Mouse (Mus musculus): ENCODE data around the gene Pkdrej. TPM values are rescaled to one million over a fixed set of nuclear protein-coding genes. Genes with fewer than 3 reads are reported as not detected.

The Pkdrej gene
- polyA plus RNA-seq, 1 experiment, result 0.02 TPM

- peaks cover 10% of the 10 kb centered on the region; the same call in 1 of the 2 replicates for H3K4me1 ChIP-seq (ENCODE audit: control insufficient read depth, insufficient read depth, insufficient read length)
Measured at GRCm38 (mm10) chr15:85829470-85829869, 7.9 kb upstream of the Pkdrej start.

GRCm38 (mm10) chr15:85828071-85828470 lies 6.5 kb upstream of the Pkdrej start:
- Histone ChIP-seq H3K27ac (ENCODE audit: insufficient read depth, low read length) (no peak overlapping the region), H3K4me3 (ENCODE audit: extremely low read depth, insufficient read depth, insufficient read length) (no peak overlapping the region), H3K36me3 (ENCODE audit: control insufficient read depth, insufficient read depth, low read length) (no peaks in the 10 kb centered on the region), H3K4me1 (ENCODE audit: control insufficient read depth, insufficient read depth, insufficient read length) (peaks cover 10% of the 10 kb centered on the region; the same call in 1 of the 2 replicates), H3K27me3 (ENCODE audit: control insufficient read depth, insufficient read depth, low read length) (no peaks in the 10 kb centered on the region)
- DNase-seq (ENCODE audit: low read depth in 1 of 2, low spot score in 2 of 2), result no peak
- TF ChIP-seq POLR2A (IDR thresholded peaks at IDR 0.05; ENCODE audit: low read depth, low read length) (no peak), CTCF (IDR thresholded peaks at IDR 0.05; ENCODE audit: extremely low read depth, insufficient read depth, insufficient read length, insufficient replicate concordance) (no peak)
- 90% methylated on average over 4 of the region's 4 CpGs for WGBS

More at GRCm38 (mm10) chr15:85829470-85829869, 7.9 kb upstream of the Pkdrej start:
- WGBS, result 78% methylated on average over 5 of the region's 5 CpGs
- Histone ChIP-seq H3K27me3 (ENCODE audit: control insufficient read depth, insufficient read depth, low read length) (no peaks in the 10 kb centered on the region), H3K27ac (ENCODE audit: insufficient read depth, low read length) (no peak overlapping the region), H3K36me3 (ENCODE audit: control insufficient read depth, insufficient read depth, low read length) (no peaks in the 10 kb centered on the region), H3K4me3 (ENCODE audit: extremely low read depth, insufficient read depth, insufficient read length) (no peak overlapping the region)
- TF ChIP-seq POLR2A (IDR thresholded peaks at IDR 0.05; ENCODE audit: low read depth, low read length) (no peak), CTCF (IDR thresholded peaks at IDR 0.05; ENCODE audit: extremely low read depth, insufficient read depth, insufficient read length, insufficient replicate concordance) (no peak)
- no peak for DNase-seq (ENCODE audit: low read depth in 1 of 2, low spot score in 2 of 2)

GRCm38 (mm10) chr15:85826676-85827075 lies 5.1 kb upstream of the Pkdrej start:
- Histone ChIP-seq H3K27me3 (ENCODE audit: control insufficient read depth, insufficient read depth, low read length) (0 out of 2 replicates have a peak, but pooled peaks cover under 1% of the 10 kb centered on the region), H3K4me1 (ENCODE audit: control insufficient read depth, insufficient read depth, insufficient read length) (peaks cover 4% of the 10 kb centered on the region), H3K36me3 (ENCODE audit: control insufficient read depth, insufficient read depth, low read length) (no peaks in the 10 kb centered on the region), H3K4me3 (ENCODE audit: extremely low read depth, insufficient read depth, insufficient read length) (no peak overlapping the region), H3K27ac (ENCODE audit: insufficient read depth, low read length) (no peak overlapping the region)
- 68% methylated on average over 5 of the region's 5 CpGs for WGBS
- no peak for DNase-seq (ENCODE audit: low read depth in 1 of 2, low spot score in 2 of 2)
- TF ChIP-seq POLR2A (IDR thresholded peaks at IDR 0.05; ENCODE audit: low read depth, low read length) (no peak), CTCF (IDR thresholded peaks at IDR 0.05; ENCODE audit: extremely low read depth, insufficient read depth, insufficient read length, insufficient replicate concordance) (no peak)

- WGBS, result 41% methylated on average over 4 of the region's 4 CpGs
- no peak for DNase-seq (ENCODE audit: low read depth in 1 of 2, low spot score in 2 of 2)
- no peak overlapping the region for H3K27ac ChIP-seq (ENCODE audit: insufficient read depth, low read length)
- H3K27me3 ChIP-seq (ENCODE audit: control insufficient read depth, insufficient read depth, low read length), result peaks cover 7% of the 10 kb centered on the region
- no peak overlapping the region for H3K4me3 ChIP-seq (ENCODE audit: extremely low read depth, insufficient read depth, insufficient read length)
- peaks cover 5% of the 10 kb centered on the region; the same call in 1 of the 2 replicates for H3K4me1 ChIP-seq (ENCODE audit: control insufficient read depth, insufficient read depth, insufficient read length)
- TF ChIP-seq CTCF (IDR thresholded peaks at IDR 0.05; ENCODE audit: extremely low read depth, insufficient read depth, insufficient read length, insufficient replicate concordance) (no peak), POLR2A (IDR thresholded peaks at IDR 0.05; ENCODE audit: low read depth, low read length) (no peak)
- no peaks in the 10 kb centered on the region for H3K36me3 ChIP-seq (ENCODE audit: control insufficient read depth, insufficient read depth, low read length)
Measured at GRCm38 (mm10) chr15:85822011-85822359, 451 bp upstream of the Pkdrej start.

- H3K4me1 ChIP-seq (ENCODE audit: control insufficient read depth, insufficient read depth, insufficient read length), result peaks cover 4% of the 10 kb centered on the region; the same call in 1 of the 2 replicates
- no peak overlapping the region for H3K4me3 ChIP-seq (ENCODE audit: extremely low read depth, insufficient read depth, insufficient read length)
- no peak overlapping the region for H3K27ac ChIP-seq (ENCODE audit: insufficient read depth, low read length)
- TF ChIP-seq POLR2A (IDR thresholded peaks at IDR 0.05; ENCODE audit: low read depth, low read length) (no peak), CTCF (IDR thresholded peaks at IDR 0.05; ENCODE audit: extremely low read depth, insufficient read depth, insufficient read length, insufficient replicate concordance) (no peak)
- H3K36me3 ChIP-seq (ENCODE audit: control insufficient read depth, insufficient read depth, low read length), result no peaks in the 10 kb centered on the region
- no peak for DNase-seq (ENCODE audit: low read depth in 1 of 2, low spot score in 2 of 2)
- 81% methylated on average over 10 of the region's 10 CpGs for WGBS
- H3K27me3 ChIP-seq (ENCODE audit: control insufficient read depth, insufficient read depth, low read length), result no peaks in the 10 kb centered on the region
Measured at GRCm38 (mm10) chr15:85813428-85813827, 8.1 kb downstream of the Pkdrej start.

- H3K27ac ChIP-seq (ENCODE audit: insufficient read depth, low read length), result peak within 1 kb of the TSS; percentile 78
- no peaks in the 10 kb centered on the region for H3K27me3 ChIP-seq (ENCODE audit: control insufficient read depth, insufficient read depth, low read length)
- 3% methylated on average over 36 of the region's 36 CpGs for WGBS
- TF ChIP-seq POLR2A (IDR thresholded peaks at IDR 0.05; ENCODE audit: low read depth, low read length) (peak; percentile 76), CTCF (IDR thresholded peaks at IDR 0.05; ENCODE audit: extremely low read depth, insufficient read depth, insufficient read length, insufficient replicate concordance) (no peak)
- H3K4me1 ChIP-seq (ENCODE audit: control insufficient read depth, insufficient read depth, insufficient read length), result peaks cover 4% of the 10 kb centered on the region; the same call in 1 of the 2 replicates
- peaks cover 4% of the 10 kb centered on the region; the same call in 1 of the 2 replicates for H3K36me3 ChIP-seq (ENCODE audit: control insufficient read depth, insufficient read depth, low read length)
- H3K4me3 ChIP-seq (ENCODE audit: extremely low read depth, insufficient read depth, insufficient read length), result peak within 1 kb of the TSS; percentile 83
- peak; percentile 87 to 98 for DNase-seq (ENCODE audit: low read depth in 1 of 2, low spot score in 2 of 2)
Measured at GRCm38 (mm10) chr15:85811535-85812277, 9.8 kb downstream of the Pkdrej start, which contains the start of gene Cdpf1. Gene Cdpf1, minus strand, starts transcription at chr15:85811697.
